ENCODE assay signal across 25 mouse cellular contexts in the genomic region with DNA sequence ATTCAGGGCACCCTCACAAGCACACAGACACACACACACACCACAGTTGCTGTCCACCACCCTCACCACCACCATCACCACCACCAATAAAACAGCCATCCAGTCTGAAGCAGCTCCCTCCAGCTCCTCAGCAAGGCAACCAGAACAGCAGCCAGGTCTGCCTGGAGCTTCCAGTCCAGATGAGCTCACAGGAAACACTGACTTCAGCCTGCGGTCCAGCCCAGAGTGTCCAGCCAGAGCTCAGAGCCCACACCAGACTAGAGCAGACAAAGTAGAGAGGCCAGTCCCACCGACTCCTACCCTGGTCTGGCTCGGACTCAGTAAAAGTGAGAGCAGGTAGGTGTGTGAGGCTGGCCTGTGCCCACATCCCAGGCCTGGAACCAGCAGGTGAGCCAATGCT. TPM values are rescaled to one million over a fixed set of nuclear protein-coding genes. Genes with fewer than 3 reads are reported as not detected.
DNase-seq lines count a peak whose midpoint lies in the region; ATAC-seq and TF ChIP-seq lines count a peak whose summit lies in the region.
"Had no signal": no experiment of that assay in that cellular context is flagged by ENCODE, and none has a peak within 500 bp of the region (broad histone marks: within the 10 kb centered on the region; RNA-seq: fewer than 3 reads in every experiment).

No protein-coding gene starts in this region.

- H3K27ac ChIP-seq in gastrocnemius, adult 2 months: peak overlapping the region; percentile 64
- H3K27ac ChIP-seq in heart, embryonic 12.5 days (ENCODE audit: poor library complexity, severe bottlenecking): no peak overlapping the region
- H3K27ac ChIP-seq in stomach, postnatal 0 days (replicated peaks): no peak overlapping the region
- H3K27ac ChIP-seq: embryonic facial prominence, embryonic 13.5 days; forebrain, embryonic 13.5 days; heart, adult 2 months; hindbrain, embryonic 13.5 days; left cerebral cortex, adult 2 months; neural tube, embryonic 13.5 days had no signal

- no peak for TF ChIP-seq EP300 in stomach, postnatal 0 days (optimal IDR thresholded peaks at IDR 0.05)

- intact Hi-C loops in gastrocnemius, adult 2 months (cut with DNase I): no loop called here
- intact Hi-C loops in heart, postnatal 14 days (cut with DNase I): no loop called here

- DNase-seq in gastrocnemius, adult 2 months: peak; percentile 51
- no peak for DNase-seq in gastrocnemius, postnatal 10 days
- peak; percentile 26 to 45 for DNase-seq in heart, postnatal 14 days
- no peak for DNase-seq in stomach, postnatal 0 days (ENCODE audit: low spot score)
- DNase-seq: adrenal gland, postnatal 10 days; cerebellum, adult 2 months; cerebellum, postnatal 25 days; kidney, adult 18-20 months; liver, postnatal 0 days; right cerebral cortex, postnatal 4 days; thymus, adult 2 months; thymus, postnatal 4 days had no signal

- 68% methylated on average over 3 of the region's 3 CpGs for WGBS in heart, embryonic 12.5 days
- WGBS in stomach, postnatal 0 days: 79% methylated on average over 3 of the region's 3 CpGs

- TF ChIP-seq CTCF in gastrocnemius, adult 2 months (IDR thresholded peaks at IDR 0.05): no peak
- no peak for TF ChIP-seq CTCF in stomach, postnatal 0 days (IDR thresholded peaks at IDR 0.05; ENCODE audit: low read depth)

- H3K9me3 ChIP-seq in heart, embryonic 12.5 days (replicated peaks): no peaks in the 10 kb centered on the region
- H3K9me3 ChIP-seq in megakaryocyte, embryonic 14.5 days: no peaks in the 10 kb centered on the region
- no peaks in the 10 kb centered on the region for H3K9me3 ChIP-seq in stomach, postnatal 0 days (ENCODE audit: control insufficient read depth, low read length)
- H3K9me3 ChIP-seq: embryonic facial prominence, embryonic 13.5 days; forebrain, embryonic 13.5 days; hindbrain, embryonic 13.5 days; neural tube, embryonic 13.5 days had no signal

- H3K36me3 ChIP-seq in heart, embryonic 12.5 days: peaks cover 16% of the 10 kb centered on the region
- peaks cover 99% of the 10 kb centered on the region for H3K36me3 ChIP-seq in megakaryocyte, embryonic 14.5 days (replicated peaks; ENCODE audit: low read length)
- H3K36me3 ChIP-seq in stomach, postnatal 0 days (ENCODE audit: control insufficient read depth, insufficient read depth, low read length): peaks cover 13% of the 10 kb centered on the region; the same call in 1 of the 2 replicates
- H3K36me3 ChIP-seq: neural tube, embryonic 13.5 days had no signal

- no peaks in the 10 kb centered on the region for H3K27me3 ChIP-seq in heart, embryonic 12.5 days (replicated peaks)
- no peaks in the 10 kb centered on the region for H3K27me3 ChIP-seq in megakaryocyte, embryonic 14.5 days (replicated peaks)
- H3K27me3 ChIP-seq in stomach, postnatal 0 days (ENCODE audit: control insufficient read depth, insufficient read depth, low read length): no peaks in the 10 kb centered on the region
- H3K27me3 ChIP-seq: embryonic facial prominence, embryonic 13.5 days; forebrain, embryonic 13.5 days; hindbrain, embryonic 13.5 days; neural tube, embryonic 13.5 days had no signal

- H3K9ac ChIP-seq in heart, embryonic 12.5 days: no peak overlapping the region
- 0 out of 2 replicates have a peak overlapping the region, but pooled peaks have one; percentile 27 for H3K9ac ChIP-seq in stomach, postnatal 0 days (ENCODE audit: low read length)
- H3K9ac ChIP-seq: embryonic facial prominence, embryonic 13.5 days; forebrain, embryonic 13.5 days; hindbrain, embryonic 13.5 days; liver, postnatal 0 days; neural tube, embryonic 13.5 days had no signal

- no peak overlapping the region for H3K4me3 ChIP-seq in gastrocnemius, adult 2 months
- no peak overlapping the region for H3K4me3 ChIP-seq in heart, embryonic 12.5 days
- H3K4me3 ChIP-seq in megakaryocyte, embryonic 14.5 days (replicated peaks): peak overlapping the region; percentile 44
- no peak overlapping the region for H3K4me3 ChIP-seq in stomach, postnatal 0 days (ENCODE audit: low read depth, low read length)
- H3K4me3 ChIP-seq: embryonic facial prominence, embryonic 13.5 days; erythroblast, embryonic 14.5 days; forebrain, embryonic 13.5 days; heart, adult 2 months; hindbrain, embryonic 13.5 days; left cerebral cortex, adult 2 months; myocyte; neural tube, embryonic 13.5 days had no signal

- H3K4me2 ChIP-seq in heart, embryonic 12.5 days: no peak overlapping the region
- no peak overlapping the region for H3K4me2 ChIP-seq in stomach, postnatal 0 days (replicated peaks; ENCODE audit: low read depth)
- H3K4me2 ChIP-seq: embryonic facial prominence, embryonic 13.5 days; forebrain, embryonic 13.5 days; hindbrain, embryonic 13.5 days; neural tube, embryonic 13.5 days had no signal

- ATAC-seq in heart, embryonic 12.5 days (ENCODE audit: insufficient number of reproducible peaks, low FRiP score): no peak
- no peak for ATAC-seq in megakaryocyte, adult 5-6 weeks (ENCODE audit: poor library complexity, severe bottlenecking)
- no peak for ATAC-seq in stomach, postnatal 0 days (ENCODE audit: low FRiP score, low TSS enrichment)
- ATAC-seq: forebrain, embryonic 13.5 days; inflammation-experienced regulatory T-cells, adult 6 months; liver, postnatal 0 days; midbrain, embryonic 16.5 days had no signal

- H3K4me1 ChIP-seq in heart, embryonic 12.5 days (replicated peaks): peaks cover 27% of the 10 kb centered on the region
- peaks cover 90% of the 10 kb centered on the region for H3K4me1 ChIP-seq in megakaryocyte, embryonic 14.5 days
- 0 out of 2 replicates have a peak, but pooled peaks cover 2% of the 10 kb centered on the region for H3K4me1 ChIP-seq in stomach, postnatal 0 days (replicated peaks; ENCODE audit: control insufficient read depth, insufficient read depth)
- H3K4me1 ChIP-seq: forebrain, embryonic 13.5 days; hindbrain, embryonic 13.5 days had no signal

RNA-seq across cellular contexts. Expression of a gene that starts 15.1 kb away (rescaled TPM):
- total RNA-seq in gastrocnemius, adult 2 months (2021): 10 to 100 TPM in 1 of 2 experiments, 1 to 10 TPM in 1; 5.6 to 14.8 TPM
- 10 to 100 TPM; 10.9 to 18.6 TPM for total RNA-seq in gastrocnemius, postnatal 10 days (2021)
- 10 to 100 TPM; 14.3 to 15.7 TPM for total RNA-seq in heart, postnatal 14 days (2021)
- polyA plus RNA-seq in heart, embryonic 12.5 days (2016; fragmentation: Nextera tagmentation; extraction: Ambion mirVana): 38.8 and 40.7 TPM in 2 replicates
- 32.1 and 64.4 TPM in 2 replicates for polyA plus RNA-seq in megakaryocyte, embryonic 14.5 days (2012; ENCODE audit: insufficient read depth, low replicate concordance)
- total RNA-seq in megakaryocyte, adult 5-6 weeks (2015): 274 and 291 TPM in 2 replicates
- 424 and 451 TPM in 2 replicates for total RNA-seq in megakaryocyte, adult 5-6 weeks (2017)
- polyA plus RNA-seq in stomach, postnatal 0 days (2015; fragmentation: Nextera tagmentation; extraction: Ambion mirVana): 62.8 and 72.3 TPM in 2 replicates

RNA-seq across cellular contexts. Expression of a gene that starts 43.2 kb away (rescaled TPM):
- 1 to 10 TPM; 4.9 to 5.5 TPM for total RNA-seq in gastrocnemius, adult 2 months (2021)
- total RNA-seq in gastrocnemius, postnatal 10 days (2021): 1 to 10 TPM; 6.4 to 7.3 TPM
- total RNA-seq in heart, postnatal 14 days (2021): 1 to 10 TPM; 9.2 to 9.5 TPM
- 12.1 and 12.3 TPM in 2 replicates for polyA plus RNA-seq in heart, embryonic 12.5 days (2016; fragmentation: Nextera tagmentation; extraction: Ambion mirVana)
- 2.6 and 9.1 TPM in 2 replicates for polyA plus RNA-seq in megakaryocyte, embryonic 14.5 days (2012; ENCODE audit: insufficient read depth, low replicate concordance)
- 7.4 and 11.0 TPM in 2 replicates for total RNA-seq in megakaryocyte, adult 5-6 weeks (2015)
- 12.8 TPM in 2 replicates for total RNA-seq in megakaryocyte, adult 5-6 weeks (2017)
- 12.1 and 12.3 TPM in 2 replicates for polyA plus RNA-seq in stomach, postnatal 0 days (2015; fragmentation: Nextera tagmentation; extraction: Ambion mirVana)

Comparison
In these comparisons a context has a peak if more than half of its experiments do, and no peak if none do; other contexts are left out.
1. DNase-seq: peak in gastrocnemius, adult 2 months (single experiment) and heart, postnatal 14 days (2 of 2); none in gastrocnemius, postnatal 10 days (single experiment) and stomach, postnatal 0 days (single experiment).
2. RNA of a gene that starts 15.1 kb away (total RNA-seq): 274 to 451 TPM in megakaryocyte, adult 5-6 weeks; 10.9 to 18.6 TPM in gastrocnemius, postnatal 10 days, 14.3 to 15.7 TPM in heart, postnatal 14 days and 5.6 to 14.8 TPM in gastrocnemius, adult 2 months; every median in the first group is over 10 times any median in the second.